Mouse (Mus musculus) bone marrow macrophage, adult 2 months (primary cell): ENCODE data around the gene Gm20379.

Experiments
- CTCF ChIP-seq: IDR thresholded peaks from 2 replicates; pipeline ENCODE4 v1.5.1; 2012; ENCODE audit warnings: low read depth, mild to moderate bottlenecking, low read length, moderate library complexity
- POLR2A ChIP-seq: IDR thresholded peaks from 2 replicates; pipeline ENCODE4 v1.6.1; 2012; ENCODE audit warnings: mild to moderate bottlenecking, low read depth, low read length, borderline replicate concordance

- no peak for TF ChIP-seq POLR2A
- no peak for TF ChIP-seq CTCF
These were observed 20.2 kb downstream of the Gm20379 start for GRCm38 (mm10) chr13:92326030-92326429.
